Mouse (Mus musculus): Measurements from ENCODE around the gene Unc5b.
"Not testable (repeated sequence)": the region's sequence is repeated elsewhere in the genome, so short reads cannot be mapped to it uniquely, and the experiment has no call there.

Unc5b gene

DNA sequence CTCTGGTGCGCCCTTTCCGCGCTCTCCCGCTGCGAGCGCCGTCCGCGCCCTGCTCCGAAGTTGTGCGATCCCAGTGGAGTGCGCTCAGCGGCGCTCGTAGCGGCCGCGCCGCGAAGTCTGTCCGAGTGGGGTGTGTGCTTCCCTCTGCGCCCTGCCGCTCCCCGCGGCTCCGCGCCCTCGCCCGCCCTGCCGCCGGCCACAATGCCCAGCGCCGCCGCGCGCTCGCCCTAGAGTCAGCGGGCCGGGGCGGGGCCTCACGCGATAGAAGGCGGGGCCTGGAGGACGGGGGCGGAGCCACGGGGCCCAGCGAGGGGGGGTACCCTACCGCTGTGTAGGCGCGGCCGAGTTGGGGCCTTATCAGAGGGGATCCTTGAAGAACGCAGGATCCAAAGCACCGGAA, at the start of gene Unc5b:
TSS of gene Unc5b (minus strand) at position 203 of the 400 bp plus-strand sequence.
- peak; percentile 93 to 95 for DNase-seq

GRCm38 (mm10) chr10:60879817-60880216, 48.4 kb upstream of the Unc5b start:
- DNase-seq = no peak

GRCm38 (mm10) chr10:60877075-60877474, 45.7 kb upstream of the Unc5b start:
- DNase-seq = no peak

DNA sequence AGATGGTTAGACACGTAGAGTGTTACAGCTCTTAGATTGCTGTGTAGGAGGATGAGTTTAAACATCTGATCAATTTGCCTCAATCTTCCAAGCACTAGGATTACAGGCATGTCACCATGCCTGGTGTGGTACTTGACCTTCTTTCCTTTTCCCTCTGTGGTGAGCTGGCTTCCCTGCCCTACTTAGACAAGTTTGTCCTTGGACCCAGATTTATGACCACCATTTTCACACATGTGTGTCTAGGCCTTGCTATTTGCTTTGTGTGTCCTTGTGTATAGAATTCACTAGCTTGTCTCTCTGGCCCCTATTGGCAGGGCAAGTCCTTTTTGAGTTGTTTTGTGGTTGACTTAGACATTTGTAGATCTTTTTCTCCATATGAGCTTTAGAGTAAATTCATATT, 43.6 kb upstream of the Unc5b start:
- no peak for DNase-seq

GRCm38 (mm10) chr10:60863318-60863717, 31.9 kb upstream of the Unc5b start:
- no peak for DNase-seq

DNA sequence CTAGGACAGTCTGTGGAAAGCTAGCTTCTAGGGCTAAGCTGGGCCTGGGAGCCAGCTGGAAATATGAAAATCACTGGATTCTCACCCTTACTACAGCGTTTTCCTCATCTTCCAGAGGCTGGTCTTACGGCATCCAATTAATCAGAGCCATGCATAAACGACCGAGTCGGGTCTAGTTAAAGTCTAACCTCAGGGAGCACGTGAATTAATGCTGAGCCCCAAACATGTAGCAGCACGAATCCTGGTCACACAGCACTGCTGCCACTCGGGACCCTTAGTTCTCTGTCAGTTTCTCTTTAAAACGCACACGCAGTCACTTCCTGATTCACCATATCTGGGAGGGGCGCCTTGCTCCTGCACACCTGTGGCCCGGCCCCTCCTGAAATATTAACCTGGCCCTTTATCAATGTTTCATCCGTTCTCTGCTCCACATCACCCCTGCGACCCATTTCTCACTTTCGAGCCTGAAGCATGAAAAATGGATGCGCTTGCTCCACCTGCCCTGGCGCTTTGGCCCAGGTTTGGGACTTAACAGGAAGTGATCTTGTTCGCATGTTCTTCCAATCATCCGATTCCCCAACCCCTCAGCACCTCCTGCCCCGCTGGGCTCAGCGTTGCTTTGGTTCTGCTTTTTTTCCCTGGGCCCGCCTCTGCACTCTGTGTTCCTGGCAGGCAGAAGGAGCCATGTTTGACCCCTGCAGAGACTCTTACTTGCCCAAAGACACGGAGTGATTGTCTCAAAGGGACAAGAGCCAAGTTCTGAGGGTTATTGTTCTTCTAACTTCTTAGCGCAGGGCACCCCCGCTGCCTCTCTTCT, 31.3 kb upstream of the Unc5b start:
- DNase-seq = no peak

DNA sequence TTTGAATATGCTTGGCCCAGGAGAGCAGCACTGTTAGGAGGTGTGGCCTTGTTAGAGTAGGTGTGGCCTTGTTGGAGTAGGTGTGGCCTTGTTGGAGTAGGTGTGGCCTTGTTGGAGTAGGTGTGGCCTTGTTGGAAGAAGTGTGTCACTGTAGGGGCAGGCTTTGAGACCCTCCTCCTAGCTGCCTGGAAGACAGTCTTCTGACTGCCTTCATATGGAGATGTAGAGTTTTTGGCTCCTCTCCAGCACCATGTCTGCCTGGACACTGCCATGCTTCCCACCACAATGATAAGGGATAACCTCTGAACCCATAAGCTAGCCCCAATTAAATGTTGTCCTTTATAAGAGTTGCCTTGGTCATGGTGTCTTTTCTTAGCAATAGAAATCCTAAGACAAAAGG, 13.9 kb upstream of the Unc5b start:
- not testable (repeated sequence) for DNase-seq

DNA sequence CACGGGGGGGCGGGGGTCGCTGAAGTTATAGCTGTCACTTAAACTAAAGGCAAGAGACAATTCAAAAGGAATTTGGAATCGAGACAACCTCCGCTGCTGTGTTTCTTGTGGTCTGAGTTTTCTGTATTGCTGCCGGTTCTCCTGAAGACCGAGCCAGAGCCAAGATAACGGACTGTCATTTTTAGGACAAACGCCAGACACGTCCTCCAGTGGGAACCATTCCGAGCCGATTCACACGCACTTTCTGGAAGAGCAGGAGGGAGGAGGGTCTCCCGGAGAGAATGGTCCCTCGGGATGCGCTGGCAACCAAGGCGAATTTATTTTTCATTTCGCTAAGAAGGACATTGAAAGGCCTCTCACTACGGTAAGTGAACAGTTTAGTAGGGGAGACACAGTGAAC, 7.4 kb upstream of the Unc5b start:
- DNase-seq = no peak

DNA sequence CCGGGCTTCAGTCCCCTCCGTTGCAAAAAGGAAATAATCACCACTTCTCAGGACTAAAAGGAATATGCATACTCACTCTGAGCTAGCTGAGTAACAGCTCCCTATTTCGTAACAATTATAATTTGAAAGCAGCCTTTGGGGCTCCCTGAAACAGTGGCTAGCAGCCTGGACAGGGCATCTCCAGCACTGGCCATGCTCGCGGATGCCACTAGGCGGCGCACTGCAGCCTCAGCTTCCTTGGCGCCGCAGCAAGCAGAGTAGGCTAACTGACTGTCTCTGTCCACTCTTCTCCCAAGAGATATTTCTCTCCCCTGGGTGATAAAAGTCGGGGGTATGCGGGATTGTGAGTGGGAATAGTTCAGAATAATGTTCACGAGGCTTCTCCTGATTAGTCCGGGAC, 3.6 kb upstream of the Unc5b start:
- DNase-seq = peak; percentile 60 to 71

GRCm38 (mm10) chr10:60832664-60833173, 1.3 kb upstream of the Unc5b start:
- DNase-seq = no peak

DNA sequence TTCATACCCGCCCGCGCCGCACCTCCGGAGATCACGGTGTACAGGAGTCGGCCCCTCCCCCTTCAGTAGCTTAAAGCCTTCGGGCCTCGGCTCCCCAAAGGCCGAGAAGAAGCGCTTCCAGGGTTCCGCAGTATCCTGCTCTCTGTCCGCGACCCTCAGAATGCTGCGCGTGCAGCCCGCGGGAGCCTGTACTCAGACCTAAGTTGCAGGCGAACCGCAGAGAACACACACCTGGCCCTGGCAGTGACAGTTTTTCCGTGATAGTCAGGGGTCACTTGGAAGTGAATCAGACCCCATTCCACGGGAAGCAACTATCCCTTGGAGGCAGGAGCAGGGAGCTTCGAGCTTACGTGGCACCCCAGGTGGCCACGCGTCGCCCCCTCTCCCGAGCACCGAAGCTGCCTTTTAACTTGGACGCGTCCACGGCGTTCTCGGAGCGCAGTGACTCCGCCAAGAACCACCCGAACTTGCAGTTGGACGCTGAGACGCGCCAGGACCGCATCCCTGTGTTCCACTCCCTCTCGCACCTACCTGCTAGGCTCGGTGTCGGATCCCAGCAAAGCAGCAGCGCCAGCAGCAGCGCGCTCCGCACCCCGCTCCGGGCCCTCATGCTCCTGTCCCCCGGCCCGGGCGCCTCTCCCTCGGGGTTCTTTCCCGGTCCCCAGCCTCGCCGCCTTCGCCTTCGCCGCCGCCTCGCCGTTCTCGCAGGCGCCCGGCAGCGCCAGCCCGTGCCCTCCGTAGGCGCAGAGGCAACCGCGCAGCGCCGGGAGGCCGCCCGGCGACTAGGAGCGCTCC, 628 bp downstream of the Unc5b start:
- peak in 1 of 2 experiments; percentile 12 for DNase-seq

- DNase-seq = no peak
Observed at GRCm38 (mm10) chr10:60830000-60830399, 1.4 kb downstream of the Unc5b start.

GRCm38 (mm10) chr10:60829071-60829470, 2.3 kb downstream of the Unc5b start:
- no peak for DNase-seq

DNA sequence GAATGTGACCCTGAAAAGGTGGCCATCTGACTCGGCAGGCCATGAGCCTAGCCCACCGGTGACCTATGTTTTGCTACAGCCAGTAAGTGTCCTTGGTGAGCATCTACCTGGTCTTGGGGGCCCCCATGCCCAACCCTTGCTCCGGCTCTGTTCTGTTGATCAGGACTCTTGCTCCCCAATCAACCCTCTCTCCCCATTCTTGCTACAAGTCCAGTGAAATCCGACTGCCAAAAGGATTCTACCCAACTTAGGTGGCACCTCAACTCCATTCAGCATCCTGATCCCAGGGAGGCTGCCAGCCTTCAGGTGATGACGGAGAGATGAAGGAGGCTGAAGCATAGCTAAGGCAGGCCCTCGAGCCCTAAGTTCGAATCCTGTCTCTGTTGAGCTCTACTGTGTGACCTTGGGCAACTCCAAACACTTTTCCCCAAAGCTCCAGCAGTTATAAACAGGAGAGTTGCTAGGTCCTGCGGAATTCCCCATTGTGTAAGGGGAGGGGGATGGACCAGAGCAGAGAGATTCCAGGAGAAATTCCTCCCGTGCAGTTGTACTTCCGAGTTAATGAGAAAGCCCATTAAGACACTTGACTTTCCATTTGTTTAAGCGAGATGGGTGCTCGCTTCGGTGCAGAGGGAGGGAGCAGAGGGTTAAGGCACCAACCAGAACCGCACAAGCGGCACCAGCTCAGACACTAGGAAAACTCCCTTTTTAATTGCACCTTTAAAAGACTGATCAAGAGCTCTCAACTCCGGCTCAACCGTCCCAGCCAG, 3.3 kb downstream of the Unc5b start:
- no peak for DNase-seq

GRCm38 (mm10) chr10:60827266-60827665, 4.1 kb downstream of the Unc5b start:
- DNase-seq = no peak

DNA sequence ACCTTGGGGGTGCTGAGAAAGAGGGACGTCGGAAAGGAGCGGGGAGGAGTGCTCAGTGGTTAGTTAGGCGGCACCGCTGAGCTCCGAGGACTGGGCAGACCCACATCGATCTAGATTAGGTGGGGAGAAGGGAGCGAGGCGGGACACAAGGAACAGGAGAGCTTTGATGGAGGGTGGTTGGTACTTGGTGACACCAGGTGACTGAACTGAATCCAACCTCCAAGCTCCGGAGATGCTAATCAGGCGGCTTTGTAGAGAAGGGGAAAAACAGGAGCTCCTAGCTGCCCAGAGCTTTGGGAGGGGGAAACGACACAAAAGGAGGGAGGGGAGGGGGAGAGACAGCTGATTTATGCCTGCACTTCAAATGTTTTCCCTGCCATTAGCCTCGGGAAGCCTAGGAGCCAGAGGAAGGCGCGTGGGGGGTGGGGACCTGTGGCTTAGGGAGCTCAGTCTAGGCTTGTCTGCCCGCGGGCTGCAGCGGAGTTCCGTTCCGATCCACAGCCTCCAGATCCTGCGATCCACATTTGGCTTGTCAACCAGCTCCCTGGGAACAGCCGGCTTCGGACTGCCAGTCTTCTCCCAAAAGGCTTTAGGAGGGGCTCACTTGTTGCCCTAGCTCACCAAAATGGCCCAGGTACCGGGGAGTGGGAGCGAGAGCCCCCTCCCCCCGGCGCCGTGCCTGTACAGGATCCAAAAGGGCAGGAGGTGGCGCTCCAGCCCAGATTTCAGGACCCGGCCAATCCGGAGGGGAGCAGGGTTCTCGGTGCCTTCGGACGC, 4.7 kb downstream of the Unc5b start:
- no peak for DNase-seq

GRCm38 (mm10) chr10:60825955-60826354, 5.4 kb downstream of the Unc5b start:
- no peak for DNase-seq

DNA sequence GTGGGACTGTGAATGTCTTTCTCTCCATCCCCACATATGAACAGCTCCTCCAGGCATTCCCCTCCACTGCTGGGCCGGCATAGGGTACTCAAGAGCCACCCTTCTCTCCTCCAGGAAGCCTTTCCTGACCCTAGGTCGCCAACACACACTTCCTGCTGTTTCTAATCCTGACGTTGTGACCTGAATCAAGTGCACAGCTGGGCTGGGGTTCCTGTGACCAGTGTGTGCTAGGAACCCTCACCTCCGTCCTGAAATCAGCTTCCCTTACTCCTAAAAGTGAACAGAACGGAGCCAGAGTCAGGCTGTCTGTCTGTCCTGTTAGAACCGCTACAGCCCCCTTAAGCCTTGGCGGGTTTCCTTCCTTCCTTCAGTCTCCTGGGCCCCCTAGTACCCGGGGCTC, 7.6 kb downstream of the Unc5b start:
- no peak for DNase-seq

DNA sequence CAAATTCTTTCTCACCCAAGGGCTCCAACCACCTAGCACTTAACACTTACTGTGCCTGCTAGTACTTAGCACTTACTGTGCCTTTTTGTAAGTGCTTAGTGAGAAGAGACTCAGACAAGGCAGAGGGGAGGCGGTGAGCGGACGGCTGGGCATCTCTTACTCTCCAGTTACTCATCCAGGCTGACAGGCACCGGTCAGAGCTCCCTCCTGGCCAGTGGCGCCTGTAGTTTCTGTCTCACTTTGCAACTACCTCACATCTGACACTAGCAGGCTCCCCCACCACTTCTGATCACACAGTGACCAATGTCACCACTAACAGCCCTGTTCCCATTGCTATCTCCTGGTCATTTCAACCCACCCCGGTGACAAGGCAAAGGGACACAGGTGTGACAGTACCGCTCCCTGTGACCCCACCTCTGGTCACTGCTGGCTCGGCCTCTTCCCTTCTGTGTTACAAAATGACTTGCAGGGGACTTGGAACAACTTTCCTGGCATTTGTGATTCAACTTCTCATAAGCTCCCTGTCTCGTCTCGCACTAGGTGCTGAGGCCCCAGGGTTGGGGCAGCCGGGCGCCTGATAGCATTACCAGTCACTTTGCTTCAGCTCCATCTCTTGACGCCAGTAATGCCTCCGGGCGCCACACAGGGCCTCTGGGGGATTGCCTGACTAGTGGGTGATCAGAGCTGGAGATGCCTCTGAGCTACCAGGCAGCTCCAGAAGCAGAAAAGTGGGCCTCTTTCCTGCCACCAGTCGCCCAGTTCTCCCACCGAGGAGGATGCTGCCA, 8.5 kb downstream of the Unc5b start:
- DNase-seq = no peak

- DNase-seq = no peak
Observed at GRCm38 (mm10) chr10:60821736-60822358, 9.5 kb downstream of the Unc5b start.

GRCm38 (mm10) chr10:60821311-60821710, 10.1 kb downstream of the Unc5b start:
- no peak for DNase-seq

Data from lung, adult 18-20 months (tissue).